Mouse (Mus musculus) left cerebral cortex, adult 11 months (tissue): ENCODE results near the gene Tmsb10.
A peak's percentile ranks its signal among the peaks of the same experiment; 100 is the strongest.

ENCODE experiments used
- DNase-seq: peaks from one replicate; pipeline ENCODE4 v3.0.0; 2022; ENCODE audit warnings: low spot score

Gene Tmsb10

DNA sequence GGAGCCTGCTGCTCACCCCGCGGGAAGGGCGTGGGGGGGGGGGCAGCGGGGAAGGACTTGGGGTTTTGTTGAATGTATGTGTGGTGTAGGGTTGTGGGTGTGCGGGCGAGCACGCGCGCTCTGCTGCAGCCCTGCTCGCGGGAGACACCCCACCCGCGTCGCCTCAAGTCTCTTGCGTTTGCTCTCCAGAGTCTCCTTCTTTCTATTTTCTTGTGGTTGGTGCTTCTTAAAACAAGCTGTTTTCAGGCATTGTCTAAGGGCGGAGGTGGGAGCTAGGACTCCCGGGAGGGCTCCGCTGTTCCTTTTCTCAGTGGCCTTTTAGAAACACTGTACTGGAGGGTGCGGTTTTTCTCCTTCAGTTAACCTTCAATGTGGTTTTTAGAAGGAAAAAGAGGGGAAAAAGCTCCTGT, at the start of gene Tmsb10:
TSS of gene Tmsb10 (minus strand) at position 87 of the 410 bp plus-strand sequence.
- DNase-seq = no peak

DNA sequence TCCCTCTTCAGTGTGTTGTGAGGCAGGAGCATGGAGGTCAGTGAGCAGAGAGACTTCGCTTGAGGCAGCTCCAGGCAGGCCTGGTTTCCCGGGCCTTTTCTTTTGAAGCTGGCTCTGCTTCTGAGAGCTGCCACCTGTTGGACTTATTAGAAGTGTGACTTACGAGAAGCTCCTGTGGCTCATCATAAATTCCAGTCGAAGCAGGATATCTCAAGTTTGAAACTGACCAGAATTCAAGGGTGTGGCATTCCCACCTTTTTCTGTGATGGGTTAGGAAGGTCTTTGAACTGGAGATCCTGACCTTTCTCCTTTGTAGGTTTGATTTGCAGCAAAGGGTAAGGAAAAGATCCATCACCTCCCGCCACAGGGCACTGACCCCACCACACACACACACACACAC, 45.1 kb upstream of the Tmsb10 start:
- DNase-seq = no peak

DNA sequence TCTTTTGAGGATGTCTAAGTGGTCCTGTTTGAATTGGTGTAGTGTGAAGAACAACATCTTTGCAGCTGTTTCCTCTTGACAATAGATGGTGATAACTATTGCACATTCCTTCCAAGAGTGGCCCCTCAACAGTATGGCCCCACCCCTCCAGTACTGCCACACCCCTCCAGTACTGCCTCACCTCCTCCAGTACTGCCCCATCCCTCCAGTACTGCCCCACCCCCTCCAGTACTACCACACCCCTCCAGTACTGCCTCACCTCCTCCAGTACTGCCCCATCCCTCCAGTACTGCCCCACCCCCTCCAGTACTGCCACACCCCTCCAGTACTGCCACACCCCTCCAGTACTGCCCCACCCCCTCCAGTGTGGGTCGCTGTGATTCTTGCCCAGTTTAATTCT, 43.8 kb upstream of the Tmsb10 start:
- DNase-seq = no peak

DNA sequence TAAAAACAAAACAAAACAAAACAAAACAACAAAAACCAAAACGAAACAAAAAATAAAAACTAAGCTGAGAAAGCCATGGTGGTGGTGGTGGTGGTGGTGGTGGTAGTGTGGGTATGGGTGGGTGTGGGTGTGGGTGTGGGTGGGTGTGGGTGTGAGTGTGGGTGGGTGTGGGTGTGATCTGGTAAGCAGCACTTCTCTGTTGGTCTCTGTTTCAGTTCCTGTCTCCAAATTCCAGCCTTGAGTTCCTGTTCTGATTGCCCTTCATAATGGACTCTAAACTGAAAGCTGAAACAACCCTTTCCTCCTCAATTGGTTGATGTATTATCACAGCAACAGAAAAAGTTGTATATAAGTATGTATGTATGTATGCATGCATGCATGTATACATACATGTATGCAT, 40.3 kb upstream of the Tmsb10 start:
- DNase-seq = no peak

DNA sequence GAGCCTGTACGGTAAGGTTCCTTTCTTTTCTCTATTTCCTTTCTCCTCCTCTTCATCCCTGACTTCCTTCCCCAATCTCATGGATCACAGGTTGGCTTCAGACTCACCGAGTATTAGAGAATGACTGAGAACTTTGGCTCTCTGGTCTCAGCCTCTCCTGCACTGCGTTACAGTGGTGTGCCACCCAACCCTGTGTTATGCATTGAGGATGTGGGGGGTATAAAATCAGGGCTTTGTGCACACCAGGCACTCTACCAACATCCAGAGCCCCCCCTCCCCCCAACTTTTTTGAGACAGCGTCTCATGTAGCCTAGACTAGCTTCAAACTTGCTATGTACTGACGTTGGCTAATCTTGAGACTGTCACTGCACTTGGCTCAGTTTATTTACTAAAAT, 35.1 kb upstream of the Tmsb10 start:
- no peak for DNase-seq

DNA sequence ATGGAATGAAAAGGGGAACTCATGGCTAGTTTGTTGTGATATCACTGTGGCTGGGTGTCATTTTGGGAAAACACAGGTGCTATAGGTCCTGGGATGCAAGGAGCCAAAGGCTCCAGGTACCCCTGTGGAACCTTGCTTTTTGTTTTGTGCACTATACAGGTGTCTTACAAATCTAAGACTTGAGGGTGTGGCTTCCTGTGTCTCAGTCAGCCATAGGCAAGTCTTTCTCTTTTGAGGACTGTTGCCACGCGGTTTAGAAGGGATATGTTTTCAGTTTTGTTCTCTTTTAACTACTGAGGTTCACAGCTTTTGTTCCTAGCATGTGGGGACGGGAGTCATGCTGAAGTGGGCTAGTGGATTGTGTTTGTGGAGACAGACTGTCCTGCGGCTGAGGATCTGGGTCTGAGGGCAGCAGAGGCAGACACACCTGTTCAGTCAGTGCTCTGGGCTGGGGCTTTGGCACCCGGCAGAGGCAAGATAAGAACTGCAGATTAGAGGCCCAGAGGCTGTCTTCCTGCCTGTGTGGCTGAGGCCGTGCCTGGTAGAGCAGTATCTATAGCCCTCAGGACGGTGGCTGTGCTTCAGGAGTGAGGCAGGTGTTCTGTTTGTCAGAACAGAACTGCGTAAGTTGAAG, 34.6 kb upstream of the Tmsb10 start:
- no peak for DNase-seq

DNA sequence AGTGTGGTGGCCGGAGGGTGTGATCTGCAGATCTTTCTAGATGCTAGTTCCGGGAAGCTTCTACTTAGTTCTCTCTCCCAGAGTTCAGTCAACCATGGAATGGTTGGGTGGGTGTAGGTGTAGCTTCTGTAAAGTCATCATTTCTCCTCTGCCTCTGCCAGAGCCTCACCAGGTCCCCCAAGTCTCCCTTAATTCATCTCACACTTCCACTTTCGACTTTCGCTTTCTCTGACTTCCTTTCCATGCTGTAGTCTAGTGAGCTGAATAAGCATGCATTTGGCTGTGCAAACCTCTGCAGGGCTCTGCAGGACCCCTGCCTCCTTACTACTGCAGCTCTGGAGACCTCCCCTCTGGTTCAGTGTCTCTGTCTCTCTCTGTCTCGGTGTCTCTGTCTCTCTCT, 31.7 kb upstream of the Tmsb10 start:
- no peak for DNase-seq

DNA sequence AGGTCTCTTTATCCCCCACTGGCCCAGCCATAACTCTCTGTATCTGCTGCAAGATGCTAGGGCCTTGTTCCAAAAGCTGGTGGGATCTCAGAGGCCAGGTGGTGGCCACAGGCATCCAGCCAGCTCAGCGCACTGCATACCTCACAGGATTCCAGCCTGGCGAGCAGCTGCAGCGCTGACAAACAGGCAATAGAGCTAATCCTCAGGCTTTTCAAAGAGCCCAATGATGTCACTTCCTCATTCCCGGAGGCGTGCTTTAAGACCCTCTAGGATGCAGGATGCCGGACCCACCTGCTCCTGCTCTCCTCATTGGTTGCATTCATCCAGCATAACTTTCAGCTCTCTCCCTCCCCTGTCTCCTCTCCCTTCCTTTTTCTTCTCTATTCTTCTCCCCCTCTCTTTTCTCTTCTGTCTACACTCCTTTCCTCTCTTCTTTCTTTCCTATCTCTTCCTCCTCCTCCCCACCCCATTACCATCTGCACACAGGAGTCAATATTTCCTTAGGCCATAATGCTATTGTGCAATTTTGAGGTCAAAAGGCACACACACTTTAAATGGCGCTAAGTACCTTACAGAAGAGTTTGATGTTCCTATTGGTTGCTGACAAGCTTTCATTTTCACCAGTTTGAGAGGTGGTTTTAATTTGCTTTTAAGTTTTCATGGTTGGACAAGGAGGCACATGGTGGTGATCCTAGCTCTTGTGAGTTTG, 30.6 kb upstream of the Tmsb10 start:
- no peak for DNase-seq

DNA sequence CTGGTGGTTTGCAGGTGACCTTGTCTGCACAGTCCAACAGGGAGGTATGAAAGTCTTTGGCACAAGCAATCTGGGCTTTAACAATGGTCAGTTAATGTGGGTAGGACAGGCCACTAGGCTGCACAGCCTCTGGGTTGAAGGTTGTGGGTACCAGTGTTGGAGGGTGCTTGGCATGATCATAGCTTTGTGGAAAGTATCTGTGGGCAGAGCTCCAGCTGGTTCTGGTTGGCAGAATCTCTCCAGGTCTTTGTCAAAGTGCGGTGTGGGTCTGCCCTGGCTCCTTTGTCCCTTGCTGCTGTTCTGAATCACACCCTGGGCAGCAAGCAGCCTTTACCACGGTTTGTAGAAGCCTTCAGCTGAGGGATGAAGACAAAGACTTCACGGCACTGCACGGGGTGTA, 24.0 kb upstream of the Tmsb10 start:
- DNase-seq = no peak

DNA sequence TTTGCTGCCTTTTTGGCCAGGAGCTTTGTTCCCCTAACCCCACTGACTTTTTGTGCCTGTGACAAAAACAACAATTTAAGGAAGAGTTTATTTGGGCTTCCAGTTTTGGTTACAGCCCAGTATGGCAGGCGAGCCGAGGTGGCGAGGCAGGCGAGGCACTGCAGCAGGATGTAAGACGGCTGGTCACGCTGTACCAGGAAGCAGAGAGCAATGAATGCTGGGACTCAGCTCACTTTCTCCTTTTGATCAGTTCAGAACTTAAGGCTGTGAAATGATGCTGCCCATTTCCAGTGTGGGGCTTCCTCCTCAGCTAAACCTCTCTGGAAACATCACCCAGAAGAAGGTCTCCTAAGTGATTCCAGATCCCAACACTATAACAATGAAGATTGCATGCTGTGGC, 23.3 kb upstream of the Tmsb10 start:
- no peak for DNase-seq

DNA sequence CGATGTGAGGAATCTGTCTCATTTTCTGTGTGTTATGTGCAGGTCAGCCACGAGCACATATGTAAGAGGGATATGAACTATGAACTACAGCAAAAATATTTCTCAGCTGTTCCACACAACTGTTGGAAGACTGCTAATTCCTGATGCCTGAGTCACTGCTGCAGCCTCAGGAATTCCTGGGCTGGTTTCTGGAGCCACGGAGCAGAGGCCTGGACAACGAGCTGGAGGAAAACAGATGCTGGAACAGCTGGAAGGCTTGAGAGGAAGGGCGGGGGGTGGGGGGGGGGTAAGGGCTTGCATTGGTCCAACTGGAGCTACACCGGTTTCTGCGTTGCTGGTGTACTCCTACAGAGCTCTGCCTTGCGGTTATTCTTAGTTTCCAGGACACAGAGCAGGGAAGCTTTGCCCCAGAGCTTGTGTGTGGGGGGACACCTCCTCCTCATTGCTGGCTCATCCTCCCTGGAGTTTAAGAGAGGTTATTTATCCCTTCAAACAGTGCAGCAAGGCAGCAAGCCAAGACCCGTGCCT, 22.6 kb upstream of the Tmsb10 start:
- DNase-seq = peak; percentile 18

DNA sequence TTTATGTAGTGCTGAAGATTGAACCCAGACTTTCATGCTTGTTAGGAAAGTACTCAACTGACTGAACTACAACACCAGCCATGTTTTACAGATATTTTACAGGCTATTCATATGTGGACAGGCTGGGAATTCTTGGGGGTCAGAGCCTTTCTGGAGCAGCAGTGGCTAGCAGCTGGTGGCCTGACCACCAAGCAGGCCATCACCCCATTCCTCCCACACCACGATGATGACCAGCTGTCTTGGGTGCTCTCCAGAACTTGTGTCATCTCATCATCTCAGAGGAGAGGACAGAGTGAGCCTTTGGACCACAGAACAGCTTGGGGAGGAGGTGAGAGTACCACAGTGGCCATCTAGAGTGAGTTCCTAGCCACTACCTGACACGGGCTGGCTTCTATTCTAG, 18.3 kb upstream of the Tmsb10 start:
- DNase-seq = no peak

DNA sequence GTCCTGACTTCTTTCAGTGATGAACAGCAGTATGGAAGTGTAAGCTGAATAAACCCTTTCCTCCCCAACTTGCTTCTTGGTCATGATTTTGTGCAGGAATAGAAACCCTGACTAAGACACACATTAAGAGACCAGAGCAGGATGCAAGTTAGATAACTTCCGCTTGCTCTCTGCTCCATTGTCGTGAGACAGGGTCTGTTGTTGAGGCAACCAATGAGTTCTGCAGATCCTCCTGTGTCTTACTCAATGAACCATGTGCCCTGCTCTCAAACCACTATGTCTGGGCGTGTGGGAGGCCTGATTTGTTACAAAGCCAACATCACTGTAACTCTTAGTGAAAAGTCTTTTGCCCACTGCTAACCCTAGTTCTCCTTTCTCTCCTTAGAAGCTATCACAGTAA, 12.5 kb upstream of the Tmsb10 start:
- DNase-seq = no peak

DNA sequence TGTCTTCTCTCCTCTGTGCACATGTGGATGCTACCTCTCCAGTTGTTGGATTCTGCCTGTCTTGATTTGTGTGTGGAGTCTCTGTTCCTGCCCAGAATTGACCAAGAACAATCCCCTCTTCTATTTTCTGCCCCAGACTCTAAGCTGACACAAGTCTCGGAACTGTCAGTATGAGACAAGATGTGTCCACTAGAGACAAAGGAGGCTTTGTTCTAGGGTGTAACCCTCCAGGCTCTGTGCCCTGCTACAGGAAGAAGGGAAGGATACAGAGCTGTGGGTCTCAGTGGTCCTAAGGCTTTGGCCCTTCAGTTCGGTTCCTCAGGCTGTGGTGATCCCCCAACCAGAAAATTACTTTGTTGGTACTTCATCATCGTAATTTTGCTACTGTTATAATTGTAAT, 11.2 kb upstream of the Tmsb10 start:
- no peak for DNase-seq

DNA sequence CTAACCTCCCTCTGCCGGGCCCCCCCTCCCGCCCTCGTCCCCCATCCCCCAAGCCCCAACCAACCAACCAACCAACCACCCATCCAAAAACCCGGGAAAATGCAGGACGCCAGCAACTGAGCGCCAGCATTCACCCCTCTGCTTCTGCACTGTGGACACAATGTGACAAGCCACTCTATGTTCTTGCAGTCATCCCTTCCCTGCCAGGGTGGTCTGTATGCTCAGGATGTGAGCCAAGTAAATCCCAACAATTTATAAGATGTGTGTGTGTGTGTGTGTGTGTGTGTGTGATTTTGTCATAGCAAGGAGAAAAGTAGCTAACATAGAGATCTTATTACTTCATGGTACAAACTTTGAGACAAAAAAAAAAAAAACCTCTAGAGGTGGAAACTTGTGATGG, 6.7 kb upstream of the Tmsb10 start:
- DNase-seq = no peak

DNA sequence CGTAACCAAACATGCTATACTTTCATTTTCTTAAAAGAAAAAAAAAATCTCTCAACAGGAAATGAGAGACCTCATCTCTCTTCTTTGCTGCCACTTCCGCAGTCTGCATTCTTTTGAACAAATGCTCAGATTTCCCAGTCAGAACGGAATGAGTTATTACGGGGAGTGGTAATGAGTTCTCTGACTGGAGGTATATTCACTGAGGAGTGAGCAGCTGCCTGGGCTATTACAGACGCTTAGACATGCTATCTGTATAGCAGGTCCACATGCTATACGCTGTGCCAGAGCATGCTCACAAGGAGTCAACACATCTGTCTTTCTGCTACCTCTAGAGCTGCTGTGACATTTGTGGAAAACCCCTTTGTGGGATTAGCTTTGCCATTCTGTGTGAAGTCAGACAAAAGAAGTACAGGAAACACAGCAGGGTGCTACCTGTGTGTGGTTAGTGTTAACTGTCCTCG, 3.8 kb upstream of the Tmsb10 start:
- no peak for DNase-seq

DNA sequence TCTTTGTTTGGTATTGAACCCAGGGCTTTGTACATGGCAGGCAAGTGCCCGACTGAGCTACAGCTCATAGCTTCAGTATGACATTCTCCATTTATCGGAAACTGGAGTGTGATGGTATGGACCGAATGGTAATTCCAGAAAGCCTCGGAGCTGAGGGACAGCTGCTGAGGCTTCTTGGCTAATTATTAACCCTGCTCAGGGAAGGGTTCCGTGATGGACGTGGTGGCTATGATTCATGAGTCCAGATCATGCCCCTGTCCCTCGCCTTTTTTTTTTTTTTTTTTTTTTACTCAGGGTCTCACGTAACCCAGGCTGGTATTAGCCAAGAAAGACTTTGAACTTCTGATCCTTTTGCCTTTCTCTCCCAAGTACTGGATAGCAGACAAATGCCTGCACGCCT, 3.1 kb upstream of the Tmsb10 start:
- DNase-seq = no peak

DNA sequence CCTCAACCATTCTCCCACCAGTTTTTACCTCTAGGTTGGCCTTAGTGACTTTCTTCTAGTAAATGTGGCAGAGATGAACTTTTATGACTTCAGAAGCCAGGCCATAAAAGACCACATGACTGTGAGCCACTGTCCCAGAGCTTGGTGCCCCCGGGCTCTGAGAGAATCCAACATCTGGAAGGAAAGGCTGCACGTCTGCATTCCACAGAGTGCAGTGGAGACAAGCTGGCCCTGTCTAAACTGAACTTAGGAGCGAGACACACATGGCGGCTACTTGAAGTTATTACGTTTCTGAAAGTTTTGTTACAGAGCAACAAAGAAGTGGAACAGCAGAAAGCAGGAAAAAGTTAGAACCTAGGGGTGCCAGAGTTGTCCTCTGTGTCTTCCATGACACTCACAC, 2.1 kb upstream of the Tmsb10 start:
- no peak for DNase-seq

DNA sequence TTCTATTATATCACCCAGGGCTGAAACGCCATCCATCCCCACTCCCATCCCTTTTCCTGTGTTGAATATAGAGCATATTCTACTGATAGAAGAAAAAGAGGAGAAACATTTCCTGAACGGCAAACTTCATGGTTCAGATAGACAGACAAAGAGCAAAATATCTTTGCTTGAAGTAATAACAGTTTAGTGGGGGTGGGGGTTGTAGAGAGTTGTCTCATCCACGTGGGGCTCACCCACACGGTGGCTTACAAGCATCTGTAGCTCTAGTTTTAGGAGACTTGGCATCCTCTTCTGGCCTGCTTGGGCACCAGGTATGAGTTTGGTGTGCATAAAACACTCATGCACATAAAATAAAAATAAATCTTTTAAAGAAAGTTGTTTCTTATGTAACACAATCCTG, 627 bp upstream of the Tmsb10 start:
- no peak for DNase-seq

DNA sequence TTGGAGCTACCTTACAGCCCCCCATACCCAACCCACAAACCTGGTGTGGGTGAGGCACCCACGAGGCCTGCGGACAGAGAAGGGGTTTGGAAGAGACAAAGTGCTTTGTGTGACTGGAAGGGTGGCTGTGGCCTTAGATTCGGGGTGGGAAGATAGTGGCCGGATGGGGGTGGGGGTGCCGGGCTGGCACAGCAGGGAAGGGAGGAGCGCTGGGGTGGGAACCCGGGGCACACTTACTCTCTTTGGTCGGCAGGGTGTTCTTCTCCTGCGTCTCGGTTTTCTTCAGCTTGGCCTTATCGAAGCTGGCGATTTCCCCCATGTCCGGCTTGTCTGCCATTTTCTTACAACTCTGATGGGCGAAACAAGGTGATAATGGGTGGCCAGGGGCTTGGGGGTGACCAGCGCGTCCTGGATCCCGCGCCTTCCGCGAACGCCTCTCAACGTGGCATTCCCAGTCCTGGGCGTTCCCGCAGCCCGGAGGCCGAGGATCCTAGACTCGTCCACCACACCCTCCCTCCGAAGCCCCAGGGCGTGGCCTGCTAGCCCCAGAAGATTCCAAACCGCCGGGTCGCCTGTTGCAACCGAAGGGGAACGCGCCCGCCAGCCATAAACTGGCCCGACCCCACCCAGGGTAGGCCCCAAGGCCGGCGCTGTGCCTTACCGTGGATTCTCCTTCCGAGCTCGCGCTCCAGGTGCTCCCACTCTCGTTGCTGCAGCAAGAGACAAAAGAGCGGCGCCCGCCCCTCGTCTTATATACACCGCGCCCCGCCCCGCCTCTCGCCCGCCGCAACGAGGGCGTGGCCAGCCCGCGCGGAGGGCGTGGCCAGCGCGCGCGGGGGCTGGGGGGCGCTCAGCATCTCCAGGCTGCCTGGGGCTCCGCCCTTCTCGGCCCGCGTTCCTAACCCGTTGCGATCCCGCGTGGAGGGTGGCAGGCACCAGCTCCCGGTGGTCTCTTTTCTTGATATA, 589 bp downstream of the Tmsb10 start:
- peak; percentile 76 for DNase-seq

DNA sequence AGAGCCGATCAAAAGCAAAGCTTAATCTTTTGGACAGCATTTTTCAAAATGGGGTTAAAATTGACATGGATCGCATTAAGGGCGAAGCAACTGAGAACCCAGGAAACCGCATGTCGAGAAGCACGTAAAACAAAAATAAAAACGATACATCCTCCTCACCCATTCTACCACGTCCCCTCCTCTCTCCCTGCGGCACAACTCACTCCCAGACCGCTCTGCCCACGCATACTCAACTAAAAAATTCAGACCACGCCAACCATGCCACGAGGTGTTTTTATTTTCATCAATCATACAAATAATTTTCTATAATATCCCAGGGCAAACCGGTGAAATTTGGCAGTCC, 1.5 kb downstream of the Tmsb10 start:
- DNase-seq = no peak

DNA sequence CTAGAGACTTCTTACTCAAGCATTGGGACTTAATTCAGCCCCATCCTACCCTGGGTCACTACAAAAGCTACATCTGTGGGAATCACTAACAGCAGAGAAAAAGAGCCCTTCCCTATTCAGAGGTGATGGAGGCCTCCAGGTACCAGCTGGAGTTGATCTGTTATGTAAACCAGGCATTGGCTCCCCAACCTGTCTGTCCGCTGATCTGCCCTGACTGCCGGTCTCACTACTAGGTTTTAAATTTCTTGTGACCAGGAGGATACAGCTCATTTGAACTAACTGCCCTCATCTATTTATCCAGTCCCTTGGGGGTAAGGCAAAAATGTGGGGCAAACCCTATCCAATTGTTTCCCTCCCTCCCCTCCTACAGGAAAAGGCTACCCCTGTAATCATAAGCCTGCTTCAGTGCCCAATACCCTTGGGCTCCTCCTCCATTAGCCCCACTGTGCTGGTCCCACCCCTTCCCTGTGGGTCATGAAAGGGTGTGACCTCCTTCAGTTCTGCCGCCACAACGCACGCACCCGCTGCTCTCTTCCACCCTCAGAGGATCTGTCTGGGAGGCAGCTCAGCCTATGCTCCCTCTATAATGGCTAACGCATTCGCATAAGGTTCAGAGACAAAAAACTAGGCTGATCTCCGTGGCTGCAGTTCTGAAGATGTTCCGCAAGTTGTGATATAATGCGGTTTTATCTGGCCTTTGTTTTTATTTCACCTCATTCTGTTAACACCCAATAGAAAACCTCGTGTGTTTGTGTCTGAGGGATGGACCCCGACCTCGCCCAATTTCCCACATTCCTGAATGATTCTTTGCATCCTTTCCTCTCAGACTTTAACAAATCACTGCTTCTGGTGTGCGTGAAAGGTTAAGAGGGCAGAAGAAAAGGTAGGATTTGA, 2.1 kb downstream of the Tmsb10 start:
- DNase-seq = no peak
